Mouse (Mus musculus) kidney, embryonic 14.5 days (tissue): Measurements from ENCODE around the gene Atpaf1. TPM values are rescaled to one million over a fixed set of nuclear protein-coding genes. Genes with fewer than 3 reads are reported as not detected.

ENCODE experiments used
- ATAC-seq: fragments of 200-750 bp; cut with Nextera tagmentation; 2 replicates; pipeline ENCODE4 v1.8.0; 2017; ENCODE audit warnings: moderate number of reproducible peaks, mild to moderate bottlenecking, moderate TSS enrichment, moderate library complexity; ENCODE audit not compliant: low FRiP score, low TSS enrichment
- H3K27ac ChIP-seq: fragments of 300-500 bp; sonication (generic); 2 replicates; pipeline ENCODE4 v1.5.1; 2014; ENCODE audit warnings: low read depth, mild to moderate bottlenecking, low read length, moderate library complexity, mixed read lengths
- H3K27me3 ChIP-seq: fragments of 300-500 bp; sonication (generic); 2 replicates; pipeline ENCODE4 v1.6.1; 2014; ENCODE audit warnings: mild to moderate bottlenecking, low read length; ENCODE audit not compliant: control insufficient read depth, insufficient read depth
- H3K36me3 ChIP-seq: fragments of 300-500 bp; sonication (generic); 2 replicates; pipeline ENCODE4 v1.6.1; 2014; ENCODE audit warnings: low read length, mixed read lengths; ENCODE audit not compliant: control insufficient read depth, insufficient read depth
- H3K4me1 ChIP-seq: fragments of 300-500 bp; sonication (generic); 2 replicates; pipeline ENCODE4 v1.6.1; 2014; ENCODE audit warnings: low read length, mixed read lengths; ENCODE audit not compliant: control insufficient read depth, insufficient read depth
- H3K4me2 ChIP-seq: fragments of 300-500 bp; sonication (generic); replicated peaks from 2 replicates; pipeline ENCODE4 v1.6.1; 2014; ENCODE audit warnings: low read depth, mild to moderate bottlenecking, low read length
- H3K4me3 ChIP-seq: fragments of 300-500 bp; sonication (generic); 2 replicates; pipeline ENCODE4 v1.5.1; 2014; ENCODE audit warnings: mild to moderate bottlenecking, low read length
- H3K9ac ChIP-seq: fragments of 300-500 bp; sonication (generic); 2 replicates; pipeline ENCODE4 v1.6.1; 2014; ENCODE audit warnings: low read depth, mild to moderate bottlenecking, low read length, moderate library complexity
- H3K9me3 ChIP-seq: fragments of 300-500 bp; sonication (generic); 2 replicates; pipeline ENCODE4 v1.6.1; 2016; ENCODE audit warnings: low read length; ENCODE audit not compliant: control insufficient read depth
- WGBS: fragments of 180-500 bp; shearing (Covaris S2); extraction: QIAGEN DNeasy Blood & Tissue Kit; methylation state at CpG from one replicate; pipeline ENCODE4 v1.1.7; 2014; 5-methylcytosine and 5-hydroxymethylcytosine counted together
- polyA plus RNA-seq: library from polyadenylated mRNA; unstranded; fragments of >200 nt; fragmentation: Nextera tagmentation; extraction: Ambion mirVana; gene quantifications from 2 replicates; pipeline ENCODE4 v1.2.1, GENCODE M21; 2014

Atpaf1 gene
- polyA plus RNA-seq, 1 experiment from 2014 or later = 63.5 TPM

DNA sequence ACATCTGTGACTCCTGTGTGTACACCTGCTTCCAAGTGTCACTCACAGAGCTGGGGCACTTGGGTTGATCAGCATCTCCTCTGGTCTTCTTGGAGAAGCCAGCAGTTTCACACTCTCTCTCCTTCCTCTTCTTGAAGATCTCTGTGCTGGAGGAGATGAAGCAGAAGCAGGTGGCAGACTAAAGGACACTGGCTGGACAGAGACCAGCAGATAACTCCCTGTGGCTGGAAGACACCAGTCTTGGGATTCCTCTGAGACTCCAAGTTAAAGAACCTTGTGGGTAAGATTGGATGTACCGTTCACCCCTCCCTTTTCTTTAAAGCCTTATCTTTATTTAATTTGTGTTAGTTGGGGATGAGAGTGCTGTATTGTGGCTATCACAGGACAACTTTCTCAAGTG, 63.5 kb downstream of the Atpaf1 start:
- H3K9me3 ChIP-seq = no peaks in the 10 kb centered on the region
- H3K27ac ChIP-seq = no peak overlapping the region
- H3K27me3 ChIP-seq = no peaks in the 10 kb centered on the region
- peaks cover 10% of the 10 kb centered on the region; the same call in 1 of the 2 replicates for H3K36me3 ChIP-seq
- no peaks in the 10 kb centered on the region for H3K4me1 ChIP-seq
- H3K9ac ChIP-seq = no peak overlapping the region
- no peak overlapping the region for H3K4me2 ChIP-seq
- ATAC-seq = no peak
- WGBS = 100% methylated on average over 1 of the region's 1 CpGs
- no peak overlapping the region for H3K4me3 ChIP-seq

DNA sequence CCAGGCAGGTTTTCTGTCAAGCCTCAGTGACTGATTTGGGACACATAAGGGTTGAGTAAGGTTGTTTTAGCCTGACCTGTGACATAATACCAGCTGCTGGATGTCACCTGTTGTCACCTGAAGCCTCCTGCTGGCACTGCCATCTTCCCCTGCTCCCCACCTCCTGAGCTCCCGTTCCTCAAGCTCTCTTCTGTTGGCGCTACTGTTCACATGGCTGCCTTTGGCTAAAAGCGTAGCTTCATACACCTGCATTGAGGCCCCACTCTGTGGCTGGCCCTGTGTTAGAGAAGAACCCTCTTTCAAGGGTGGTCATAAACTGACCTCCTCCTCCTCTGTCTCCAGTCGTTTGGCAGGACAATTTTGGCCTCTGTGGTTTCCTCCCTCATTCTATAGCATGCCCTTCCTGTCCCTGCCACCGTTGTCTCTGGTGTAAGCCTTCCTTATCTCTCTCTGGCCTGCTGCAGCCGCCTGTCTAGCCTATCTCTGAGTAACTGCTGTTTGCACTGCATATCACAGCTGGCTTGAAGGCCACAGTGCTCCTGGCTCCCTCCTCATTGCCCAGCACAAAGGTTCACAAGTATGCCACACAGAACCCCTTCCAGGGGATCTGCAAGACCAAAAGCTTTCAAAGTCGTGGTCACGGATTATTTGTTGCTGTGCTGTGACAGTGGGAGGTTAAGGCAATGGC, 64.5 kb downstream of the Atpaf1 start:
- H3K9me3 ChIP-seq = no peaks in the 10 kb centered on the region
- WGBS = 59% methylated on average over 8 of the region's 8 CpGs
- H3K4me3 ChIP-seq = no peak overlapping the region
- no peaks in the 10 kb centered on the region for H3K4me1 ChIP-seq
- no peak overlapping the region for H3K9ac ChIP-seq
- H3K27ac ChIP-seq = no peak overlapping the region
- ATAC-seq = no peak
- H3K27me3 ChIP-seq = no peaks in the 10 kb centered on the region
- H3K4me2 ChIP-seq = no peak overlapping the region
- H3K36me3 ChIP-seq = peaks cover 10% of the 10 kb centered on the region; the same call in 1 of the 2 replicates

DNA sequence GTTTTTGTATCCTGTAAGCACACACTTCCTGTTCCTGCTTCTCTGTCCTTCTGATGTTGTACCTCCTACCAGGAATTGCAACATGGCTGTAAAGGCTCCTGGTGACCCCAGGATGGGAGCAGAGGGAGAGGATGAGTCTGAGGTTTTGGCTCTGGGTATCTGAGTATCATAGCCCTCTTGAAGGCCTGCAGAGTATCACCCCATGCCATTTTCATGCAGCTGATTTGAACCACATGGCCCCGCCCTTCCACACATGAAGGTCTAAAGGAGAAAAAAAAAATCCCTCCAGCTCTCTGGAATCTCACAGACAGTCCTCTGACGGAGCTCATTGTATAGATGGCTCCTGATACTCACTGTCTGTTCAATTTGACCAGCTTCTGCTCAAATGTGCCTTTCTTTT, 65.5 kb downstream of the Atpaf1 start:
- no peak for ATAC-seq
- H3K27me3 ChIP-seq = no peaks in the 10 kb centered on the region
- no peak overlapping the region for H3K9ac ChIP-seq
- H3K36me3 ChIP-seq = peaks cover 10% of the 10 kb centered on the region; the same call in 1 of the 2 replicates
- 88% methylated on average over 2 of the region's 2 CpGs for WGBS
- H3K4me1 ChIP-seq = no peaks in the 10 kb centered on the region
- H3K4me2 ChIP-seq = no peak overlapping the region
- H3K9me3 ChIP-seq = no peaks in the 10 kb centered on the region
- no peak overlapping the region for H3K27ac ChIP-seq
- no peak overlapping the region for H3K4me3 ChIP-seq

DNA sequence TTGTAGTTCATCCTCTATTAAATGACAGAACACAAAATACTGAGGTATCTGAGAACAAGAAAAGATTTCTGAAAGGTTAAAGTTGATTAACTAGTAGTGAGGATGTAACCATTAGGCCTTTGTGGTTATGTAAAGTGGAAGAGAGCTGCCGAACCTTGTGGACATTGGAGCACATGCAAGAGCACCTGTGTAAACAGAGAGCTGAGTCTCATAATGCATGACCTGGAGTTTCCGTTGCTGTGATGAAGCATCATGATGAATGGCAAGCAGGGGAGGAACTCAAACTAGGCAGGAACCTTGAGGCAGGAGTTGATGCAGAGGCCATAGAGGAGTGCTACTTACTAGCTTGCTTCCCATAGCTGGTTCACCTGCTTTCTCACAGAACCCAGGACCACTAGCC, 66.0 kb downstream of the Atpaf1 start:
- Histone ChIP-seq H3K4me2 (no peak overlapping the region), H3K36me3 (peaks cover 10% of the 10 kb centered on the region; the same call in 1 of the 2 replicates), H3K27ac (no peak overlapping the region), H3K9me3 (no peaks in the 10 kb centered on the region), H3K27me3 (no peaks in the 10 kb centered on the region), H3K4me1 (no peaks in the 10 kb centered on the region), H3K9ac (no peak overlapping the region), H3K4me3 (no peak overlapping the region)
- WGBS = 23% methylated on average over 2 of the region's 2 CpGs
- ATAC-seq = no peak

DNA sequence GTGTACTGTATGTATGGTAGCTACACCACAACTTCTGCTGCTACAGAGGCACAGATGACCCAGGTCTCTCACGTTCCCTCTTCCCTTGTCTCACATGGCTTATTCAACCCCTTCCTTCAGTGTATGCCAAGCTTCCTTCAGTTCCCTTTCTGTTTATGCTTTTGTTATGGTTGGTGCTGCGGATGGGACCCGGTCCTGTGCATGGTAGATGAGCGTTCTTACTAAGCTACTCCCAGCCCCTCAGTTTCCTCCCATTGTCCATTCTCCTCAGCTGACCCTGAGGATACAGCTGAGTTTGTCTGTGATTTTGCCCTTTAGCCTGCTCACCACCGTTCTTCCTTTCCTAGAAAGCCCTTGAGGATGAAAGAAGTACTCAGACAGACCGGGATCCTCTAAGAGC, 67.0 kb downstream of the Atpaf1 start:
- H3K9me3 ChIP-seq = no peaks in the 10 kb centered on the region
- no peaks in the 10 kb centered on the region for H3K4me1 ChIP-seq
- no peak for ATAC-seq
- H3K27me3 ChIP-seq = no peaks in the 10 kb centered on the region
- 92% methylated on average over 6 of the region's 6 CpGs for WGBS
- no peak overlapping the region for H3K4me2 ChIP-seq
- no peak overlapping the region for H3K27ac ChIP-seq
- peaks cover 10% of the 10 kb centered on the region; the same call in 1 of the 2 replicates for H3K36me3 ChIP-seq
- no peak overlapping the region for H3K4me3 ChIP-seq
- no peak overlapping the region for H3K9ac ChIP-seq

DNA sequence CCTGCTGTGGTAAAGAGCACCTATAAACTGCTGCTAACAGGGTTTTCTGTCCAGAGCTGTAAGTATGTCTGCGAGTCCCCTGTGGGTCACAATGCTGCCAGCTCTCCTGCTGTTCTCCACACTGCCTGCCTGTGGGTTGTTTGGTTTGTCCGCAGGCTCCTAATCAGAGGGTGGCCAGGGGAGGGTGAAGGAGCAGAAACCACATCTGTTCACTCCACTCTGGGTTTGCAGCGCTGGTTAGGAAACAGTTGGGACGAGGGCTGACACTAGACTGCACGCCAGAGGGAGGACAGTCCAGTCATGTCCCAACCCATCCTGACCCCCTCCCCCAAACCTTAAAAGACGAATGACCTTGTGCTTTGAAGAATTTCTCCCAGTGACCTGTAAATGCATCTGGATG, 70.5 kb downstream of the Atpaf1 start:
- no peak overlapping the region for H3K4me3 ChIP-seq
- H3K4me2 ChIP-seq = no peak overlapping the region
- peaks cover 14% of the 10 kb centered on the region; the same call in 1 of the 2 replicates for H3K36me3 ChIP-seq
- H3K27ac ChIP-seq = no peak overlapping the region
- no peak overlapping the region for H3K9ac ChIP-seq
- no peak for ATAC-seq
- no peaks in the 10 kb centered on the region for H3K9me3 ChIP-seq
- H3K4me1 ChIP-seq = no peaks in the 10 kb centered on the region
- WGBS = 31% methylated on average over 6 of the region's 6 CpGs
- no peaks in the 10 kb centered on the region for H3K27me3 ChIP-seq

DNA sequence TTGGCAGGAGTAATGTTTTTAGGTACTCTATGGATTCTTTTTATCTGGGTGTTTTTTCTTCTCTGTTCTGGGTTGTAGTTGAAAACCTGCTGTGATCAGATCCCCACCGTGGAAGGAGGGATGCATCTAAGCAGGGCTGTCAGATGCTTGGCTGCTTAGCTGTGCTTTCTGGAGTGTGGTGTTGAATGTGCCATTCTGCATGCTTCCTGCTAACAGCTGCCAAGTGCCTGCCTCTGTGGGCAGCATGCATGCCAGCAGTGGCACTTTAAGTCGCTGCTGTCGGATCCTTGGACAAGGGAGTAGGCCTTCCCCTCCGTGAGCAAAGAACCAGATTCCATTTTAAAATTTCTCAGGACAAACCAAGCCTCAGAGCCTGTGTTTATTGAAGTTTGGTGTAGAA, 71.0 kb downstream of the Atpaf1 start:
- Histone ChIP-seq H3K27ac (no peak overlapping the region), H3K4me2 (no peak overlapping the region)

DNA sequence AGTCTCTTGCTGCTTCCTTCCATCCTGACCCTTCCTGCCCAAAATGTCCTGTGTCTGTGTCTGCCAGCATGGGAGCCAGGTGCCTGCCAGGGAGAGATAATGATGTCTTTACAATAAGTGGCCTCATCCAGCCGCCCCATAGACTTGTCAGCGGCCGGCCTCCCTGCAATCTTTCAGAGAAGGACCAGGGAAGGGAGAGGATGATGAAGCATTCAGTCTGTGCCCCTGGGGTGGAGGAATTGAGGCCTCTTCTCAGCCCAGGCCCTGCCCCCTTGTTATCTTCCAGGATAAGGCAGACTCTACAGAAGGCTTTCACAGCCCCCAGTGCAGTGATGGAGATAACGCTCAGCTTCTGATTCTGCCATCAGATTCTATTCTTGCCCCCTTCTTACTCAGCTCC, 71.7 kb downstream of the Atpaf1 start:
- Histone ChIP-seq H3K9ac (no peak overlapping the region), H3K27me3 (no peaks in the 10 kb centered on the region), H3K4me1 (no peaks in the 10 kb centered on the region), H3K4me2 (no peak overlapping the region), H3K36me3 (peaks cover 17% of the 10 kb centered on the region; the same call in 1 of the 2 replicates), H3K9me3 (no peaks in the 10 kb centered on the region), H3K27ac (no peak overlapping the region), H3K4me3 (no peak overlapping the region)
- 84% methylated on average over 4 of the region's 4 CpGs for WGBS
- no peak for ATAC-seq

More for the DNA sequence above, 71.0 kb downstream of the Atpaf1 start:
- Histone ChIP-seq H3K27me3 (no peaks in the 10 kb centered on the region), H3K4me1 (no peaks in the 10 kb centered on the region), H3K4me3 (no peak overlapping the region), H3K9me3 (no peaks in the 10 kb centered on the region), H3K9ac (no peak overlapping the region), H3K36me3 (peaks cover 17% of the 10 kb centered on the region; the same call in 1 of the 2 replicates)
- ATAC-seq = no peak
- WGBS = 72% methylated on average over 4 of the region's 4 CpGs

DNA sequence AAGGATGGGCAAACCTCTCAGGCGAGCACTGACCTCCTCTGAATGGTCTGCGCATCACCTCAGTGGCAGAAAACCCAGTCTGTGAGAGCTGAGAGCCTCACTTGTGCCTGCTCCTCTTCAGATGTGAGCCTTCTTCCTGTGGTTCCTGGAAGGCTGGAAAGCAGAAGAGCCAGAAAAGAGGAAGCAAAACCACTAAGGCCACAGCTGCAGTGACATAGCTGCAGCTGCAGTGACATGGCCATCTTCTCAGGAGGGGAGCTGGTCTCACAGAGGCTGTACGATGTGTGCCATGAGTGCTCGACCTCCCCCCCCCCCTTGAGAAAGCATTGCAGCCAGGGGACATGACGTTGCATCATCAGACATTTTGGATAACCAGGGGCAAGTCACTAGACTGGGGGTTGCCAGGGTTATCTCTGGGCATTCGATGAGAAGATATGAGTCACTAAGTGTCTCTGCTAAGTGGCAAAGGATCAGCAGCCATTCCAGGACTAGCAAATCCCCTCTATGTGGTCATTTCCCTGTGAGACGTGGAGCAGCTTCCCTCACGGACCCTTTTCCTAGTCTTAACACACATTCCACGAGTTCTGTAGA, 72.8 kb downstream of the Atpaf1 start:
- H3K4me2 ChIP-seq = no peak overlapping the region
- no peak overlapping the region for H3K27ac ChIP-seq
- no peaks in the 10 kb centered on the region for H3K9me3 ChIP-seq
- no peaks in the 10 kb centered on the region for H3K27me3 ChIP-seq
- no peak overlapping the region for H3K4me3 ChIP-seq
- H3K9ac ChIP-seq = no peak overlapping the region
- 82% methylated on average over 9 of the region's 9 CpGs for WGBS
- peaks cover 17% of the 10 kb centered on the region; the same call in 1 of the 2 replicates for H3K36me3 ChIP-seq
- no peak for ATAC-seq
- H3K4me1 ChIP-seq = no peaks in the 10 kb centered on the region
